Mouse (Mus musculus): Measurements from ENCODE around the gene Gm42742.

Gm42742 gene

DNA sequence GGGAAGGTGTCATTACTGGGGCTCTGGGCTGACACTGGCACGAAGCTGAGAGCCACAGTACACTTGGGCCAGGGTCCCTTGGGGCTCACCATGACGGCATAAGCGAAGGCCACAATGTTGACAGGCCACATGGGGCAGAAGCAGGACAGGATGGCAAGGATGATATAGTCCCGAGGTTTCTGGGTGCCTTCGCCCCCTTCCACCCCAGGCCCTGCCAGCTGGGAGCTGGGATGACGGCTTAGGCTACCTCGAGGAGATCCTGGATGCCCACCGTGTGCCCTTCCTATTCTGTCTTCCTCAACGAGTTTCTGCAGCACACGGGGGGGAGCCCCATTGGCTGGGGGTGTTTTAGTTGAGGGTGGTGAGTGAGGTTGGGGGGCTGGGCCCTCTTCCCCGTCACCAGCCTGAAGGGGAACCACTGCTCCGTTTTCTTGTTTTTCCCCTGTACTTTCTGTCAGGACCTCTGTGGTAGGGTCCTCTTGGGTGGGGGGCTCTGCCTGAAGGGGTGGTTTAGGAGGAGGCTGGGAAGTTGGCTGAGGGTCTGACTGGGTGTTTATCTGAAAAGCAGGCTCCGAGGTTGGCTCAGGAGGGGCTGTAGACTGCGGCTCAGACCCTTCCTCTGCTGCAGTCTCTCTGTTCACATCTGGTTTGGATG is 1.5 kb downstream of the Gm42742 start:
- no peak for DNase-seq

DNA sequence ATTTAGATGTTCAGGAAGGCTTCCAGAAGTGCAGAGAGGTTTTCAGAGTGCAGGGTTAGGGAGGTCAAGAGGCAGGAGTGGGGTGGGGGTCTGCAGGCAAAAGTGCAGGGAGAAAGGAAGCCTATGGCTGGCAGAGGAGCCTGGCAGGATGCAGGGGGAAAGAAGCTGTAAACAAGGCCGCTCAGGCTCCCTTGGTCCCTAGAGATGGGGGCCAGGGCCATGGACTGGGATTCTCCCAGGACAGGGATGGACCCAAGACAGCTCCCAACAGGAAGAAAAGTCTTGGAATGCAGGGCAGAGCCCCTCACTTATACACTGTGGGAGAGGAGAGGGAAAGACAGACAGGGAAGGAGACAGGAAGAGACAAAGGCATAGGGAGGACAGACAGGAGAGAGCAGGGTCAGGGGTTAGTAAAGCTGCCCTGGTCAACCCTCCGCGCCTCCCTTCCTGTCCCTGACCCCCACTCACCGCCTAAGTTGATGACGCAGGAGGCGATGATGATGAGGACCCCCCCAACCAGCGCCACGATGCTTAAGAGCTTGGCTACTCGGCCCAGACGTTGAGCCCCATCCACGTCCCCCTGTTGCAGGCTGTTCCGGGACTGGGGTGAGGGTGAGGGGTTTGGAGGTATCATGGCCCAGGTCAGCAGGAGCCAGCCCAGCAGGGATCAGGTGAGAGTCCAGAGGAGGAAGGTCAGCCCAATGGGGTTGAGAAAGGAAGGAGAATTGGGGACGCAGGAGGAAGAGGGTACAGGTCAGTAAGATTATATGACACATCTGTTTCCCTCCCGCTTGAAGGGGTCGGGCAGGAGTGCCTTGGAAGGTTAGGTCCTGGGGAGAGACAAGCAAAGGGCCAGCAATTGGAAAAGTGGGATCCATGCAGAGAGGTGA is 2.2 kb downstream of the Gm42742 start:
- no peak for DNase-seq

DNA sequence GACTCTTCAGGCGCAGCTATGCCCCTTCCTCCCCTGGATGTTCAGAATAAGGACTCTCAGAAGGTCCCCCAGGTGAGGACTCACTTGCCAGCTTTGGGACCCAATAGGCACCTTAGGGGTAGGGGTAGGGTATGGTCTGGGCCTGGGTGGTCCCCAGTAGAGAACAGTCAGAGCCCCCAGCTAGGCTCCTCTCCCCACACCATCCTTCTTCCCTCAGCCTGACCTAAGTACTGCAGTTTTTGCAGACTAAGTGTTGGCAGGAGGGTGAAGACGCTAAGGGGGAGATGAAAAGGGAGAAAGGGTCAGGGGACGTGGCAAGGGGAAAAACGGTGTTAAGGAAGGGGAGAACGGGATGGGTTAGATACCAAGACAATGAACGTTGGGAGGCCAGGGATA is 2.9 kb downstream of the Gm42742 start:
- DNase-seq, result no peak

DNA sequence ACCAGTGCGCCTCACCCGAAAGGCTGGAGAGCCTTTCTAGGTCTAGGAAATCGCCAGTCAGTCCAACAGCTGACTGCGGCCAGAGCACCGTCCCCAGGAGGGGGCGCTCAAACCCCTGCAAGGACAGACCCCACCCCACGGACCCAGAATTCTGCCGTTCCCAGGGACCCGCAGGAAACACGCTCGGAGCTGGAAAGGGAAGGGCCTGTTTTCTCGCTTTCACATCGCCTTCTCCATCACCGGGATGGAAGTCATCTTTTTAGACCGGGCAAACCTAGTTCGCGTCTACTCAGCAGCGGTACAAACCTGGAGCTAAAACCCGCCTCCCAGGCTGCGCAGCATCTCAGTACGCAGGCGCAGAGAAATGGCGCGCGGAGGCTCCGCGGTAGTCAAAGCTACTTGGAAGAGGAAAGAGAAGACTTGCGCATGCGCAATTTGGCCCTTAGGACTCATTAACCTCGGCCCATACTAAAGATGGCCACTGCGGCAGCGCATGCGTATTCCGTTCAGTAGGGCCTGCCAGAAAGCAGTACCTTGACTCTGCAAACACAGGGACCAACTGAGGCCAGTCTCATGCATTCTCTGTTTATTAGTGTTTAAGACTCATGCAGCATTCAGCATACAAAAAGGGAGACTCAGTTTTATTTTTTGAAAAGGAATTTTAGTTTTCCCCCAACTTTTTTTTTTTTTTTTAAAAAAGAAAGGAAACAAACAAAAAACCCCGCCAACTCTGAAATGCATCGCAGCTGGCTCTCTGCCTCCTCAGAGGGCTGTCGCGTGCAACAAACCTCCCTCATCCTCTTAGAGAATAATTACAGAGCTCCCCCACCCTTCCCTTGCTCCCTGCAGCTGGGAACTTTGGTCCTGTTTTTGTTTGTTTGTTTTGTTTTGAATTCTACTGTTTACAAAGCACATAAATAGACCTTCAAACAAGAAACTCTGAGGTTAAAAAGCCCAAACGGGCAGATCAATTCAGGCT is 3.6 kb downstream of the Gm42742 start, which contains the start of gene Pagr1a:
Gene Pagr1a, minus strand, starts transcription at position 382 of the 979 bp plus-strand sequence.
- DNase-seq, result peak; percentile 99

- no peak for DNase-seq
Observed at GRCm38 (mm10) chr7:127016486-127016938, 4.4 kb downstream of the Gm42742 start.

DNA sequence TGATC is 4.6 kb downstream of the Gm42742 start, which contains the start of gene Pagr1b:
Gene Pagr1b, minus strand, starts transcription at position 4 of the 5 bp plus-strand sequence.
- DNase-seq, result no peak

DNA sequence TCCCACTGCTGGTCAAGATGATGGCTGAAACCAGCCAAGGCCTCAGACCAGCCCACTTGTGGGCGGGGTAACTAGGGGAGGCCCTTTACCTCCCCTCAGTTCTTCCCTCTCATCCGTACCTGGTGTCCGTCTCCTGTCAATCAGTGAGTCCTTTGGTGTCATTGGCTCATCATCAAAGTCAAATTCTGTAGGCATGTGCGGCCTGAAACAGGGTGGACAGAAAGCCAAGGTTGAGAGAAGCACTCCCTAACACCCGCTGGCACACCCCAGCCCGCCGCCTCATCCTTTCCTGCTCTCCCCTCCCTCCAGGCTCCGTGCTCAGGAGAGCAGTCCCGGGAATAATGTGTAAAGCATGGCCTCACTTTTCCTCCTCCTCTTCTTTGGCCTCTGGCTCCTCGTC is 4.8 kb downstream of the Gm42742 start:
- peak; percentile 78 for DNase-seq

GRCm38 (mm10) chr7:127014993-127015392 is 5.9 kb downstream of the Gm42742 start:
- no peak for DNase-seq

DNA sequence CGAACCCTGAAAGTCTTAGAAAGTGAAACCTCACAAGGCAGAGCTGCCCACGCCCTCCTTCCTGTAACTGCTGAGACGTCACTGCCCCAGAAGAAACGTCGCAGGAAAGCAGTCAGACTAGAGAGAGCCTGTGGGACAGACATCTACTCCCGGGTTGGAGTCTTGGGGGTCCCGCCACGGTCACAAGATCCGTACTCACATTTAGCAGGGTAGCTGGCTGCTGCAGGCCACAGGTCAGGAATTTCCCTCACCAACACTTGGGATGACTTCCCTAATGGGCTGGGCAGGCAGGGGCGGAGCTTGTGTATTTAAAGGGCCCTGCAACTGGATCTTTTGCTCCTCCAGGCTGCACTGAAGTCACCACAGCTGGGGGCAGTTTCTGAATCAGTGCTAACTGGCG is 6.6 kb downstream of the Gm42742 start, which contains the start of gene Mvp:
Gene Mvp, minus strand, starts transcription at position 302 of the 400 bp plus-strand sequence.
- peak; percentile 84 for DNase-seq

- no peak for DNase-seq
Observed at GRCm38 (mm10) chr7:127013385-127013784, 7.5 kb downstream of the Gm42742 start.

GRCm38 (mm10) chr7:127012845-127013244 is 8.1 kb downstream of the Gm42742 start:
- DNase-seq, result no peak

DNA sequence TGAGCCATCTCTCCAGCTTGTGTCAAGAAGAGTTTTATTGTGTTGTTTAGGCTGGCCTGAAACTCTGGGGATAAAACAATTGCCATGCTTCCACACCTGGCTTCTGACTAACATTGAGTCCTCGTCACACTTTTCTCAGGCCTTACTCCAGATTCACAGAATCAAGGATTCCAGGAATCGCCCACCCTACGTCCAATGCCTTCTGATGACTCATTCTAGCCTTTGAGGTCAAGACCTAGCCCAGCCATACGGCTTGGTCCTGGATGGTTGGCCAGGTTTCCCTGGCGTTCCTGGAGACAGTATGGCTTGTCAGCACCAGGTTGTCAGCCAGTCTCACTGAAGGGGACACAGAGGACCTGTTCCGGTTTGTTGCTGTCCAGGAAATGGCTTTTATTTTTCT is 8.5 kb downstream of the Gm42742 start:
- DNase-seq, result no peak

- DNase-seq, result no peak
Observed at GRCm38 (mm10) chr7:127011717-127012116, 9.2 kb downstream of the Gm42742 start.

- no peak for DNase-seq
Observed at GRCm38 (mm10) chr7:127011051-127011450, 9.8 kb downstream of the Gm42742 start.

GRCm38 (mm10) chr7:127009307-127010085 is 11.4 kb downstream of the Gm42742 start:
- DNase-seq, result no peak

DNA sequence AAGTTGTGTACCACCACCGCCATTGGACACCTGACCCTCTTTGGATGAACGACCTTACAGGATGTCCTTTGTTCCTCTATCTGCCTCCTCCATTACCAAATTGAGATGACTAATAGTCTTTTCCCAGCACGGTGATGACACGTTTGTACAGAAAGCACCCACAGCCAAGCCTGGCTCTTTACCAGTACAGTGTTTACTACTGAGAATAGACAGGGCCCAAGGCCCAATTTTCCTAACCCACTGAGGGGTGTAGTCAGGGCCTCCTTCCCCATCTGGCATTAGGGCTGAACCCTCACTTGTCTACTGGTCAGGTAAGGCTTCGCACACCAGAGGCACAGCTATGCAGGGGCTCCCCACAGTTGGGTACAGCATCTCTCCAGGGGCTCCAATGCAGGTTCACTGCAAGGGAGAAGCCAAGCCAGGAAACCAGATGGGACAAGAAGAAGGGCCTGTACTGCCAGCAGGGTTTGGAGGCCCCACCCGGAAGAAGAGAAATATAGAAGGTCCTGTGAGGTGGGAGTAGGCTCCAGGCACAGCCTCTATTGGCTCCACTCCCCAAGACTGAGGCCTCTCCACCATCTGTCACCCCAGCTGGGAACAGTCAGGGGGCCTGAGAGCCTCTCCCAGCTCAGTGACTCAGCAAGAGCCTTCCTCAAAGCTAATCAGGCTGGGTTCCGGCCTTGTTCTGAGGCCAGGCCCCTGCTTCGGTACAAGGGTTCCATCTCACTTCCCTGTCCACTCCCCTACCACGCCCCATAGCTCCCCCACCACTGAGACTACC is 12.5 kb downstream of the Gm42742 start:
- DNase-seq, result peak; percentile 75

DNA sequence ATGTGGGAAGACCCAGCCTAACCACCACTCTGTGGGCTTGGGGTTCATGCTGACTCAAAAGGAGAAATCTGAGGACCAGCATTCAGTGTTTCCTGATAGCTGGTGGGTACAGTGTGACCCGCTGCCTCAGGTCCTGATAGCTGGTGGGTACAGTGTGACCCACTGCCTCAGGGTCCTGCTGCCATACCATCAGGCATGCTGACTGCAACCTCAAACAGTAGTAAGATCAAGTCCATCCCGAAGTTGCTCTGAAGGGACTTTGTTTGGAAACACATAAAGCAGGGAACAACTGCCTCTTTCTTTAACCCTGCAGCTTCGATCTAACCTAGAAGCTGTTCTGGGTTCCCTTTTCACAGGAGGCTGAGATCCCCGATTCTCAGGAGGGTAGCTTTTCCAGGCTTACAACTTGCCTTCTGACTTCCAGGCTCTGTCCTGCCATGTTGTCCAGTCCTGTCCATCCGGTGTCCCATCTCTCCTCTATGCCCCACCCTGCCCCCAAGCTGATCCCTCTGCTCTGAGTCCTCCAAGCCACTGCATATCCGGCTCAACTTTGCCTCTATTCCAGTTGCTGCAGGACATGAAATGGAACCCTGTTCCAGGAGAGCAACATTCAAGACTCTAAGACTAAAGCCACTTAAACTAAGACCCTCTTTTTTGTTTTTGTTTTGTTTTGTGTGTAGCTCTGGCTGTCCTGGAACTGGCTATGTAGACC is 13.4 kb downstream of the Gm42742 start:
- no peak for DNase-seq

- DNase-seq, result no peak
Observed at GRCm38 (mm10) chr7:127004122-127004875, 16.6 kb downstream of the Gm42742 start.

- no peak for DNase-seq
Observed at GRCm38 (mm10) chr7:127003620-127004019, 17.3 kb downstream of the Gm42742 start.

DNA sequence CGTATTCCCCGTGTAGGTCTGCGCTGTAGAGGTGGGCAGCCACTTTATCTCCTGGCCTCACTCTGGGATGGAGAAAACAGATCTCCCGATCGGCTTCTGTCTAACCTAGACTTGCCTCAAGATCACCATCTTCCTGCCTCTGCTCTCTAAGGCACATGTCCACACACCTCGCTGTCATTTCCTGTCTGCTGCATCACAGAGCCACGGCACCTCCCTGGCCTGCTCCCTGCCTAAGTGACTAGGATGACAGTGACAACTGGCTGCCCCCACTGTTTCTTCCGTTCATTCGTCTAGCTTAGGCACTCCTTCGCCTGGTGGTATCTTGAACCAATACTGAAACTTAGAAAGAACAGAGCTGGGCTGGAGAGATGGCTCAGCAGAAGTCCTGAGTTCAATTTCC is 21.3 kb downstream of the Gm42742 start:
- no peak for DNase-seq
